Mouse (Mus musculus): ENCODE results near the gene Olfr1228. TPM values are rescaled to one million over a fixed set of nuclear protein-coding genes. Genes with fewer than 3 reads are reported as not detected.

Olfr1228 gene
- not detected in 2 replicates for polyA plus RNA-seq (2015; fragmentation: Nextera tagmentation; extraction: Ambion mirVana)

DNA sequence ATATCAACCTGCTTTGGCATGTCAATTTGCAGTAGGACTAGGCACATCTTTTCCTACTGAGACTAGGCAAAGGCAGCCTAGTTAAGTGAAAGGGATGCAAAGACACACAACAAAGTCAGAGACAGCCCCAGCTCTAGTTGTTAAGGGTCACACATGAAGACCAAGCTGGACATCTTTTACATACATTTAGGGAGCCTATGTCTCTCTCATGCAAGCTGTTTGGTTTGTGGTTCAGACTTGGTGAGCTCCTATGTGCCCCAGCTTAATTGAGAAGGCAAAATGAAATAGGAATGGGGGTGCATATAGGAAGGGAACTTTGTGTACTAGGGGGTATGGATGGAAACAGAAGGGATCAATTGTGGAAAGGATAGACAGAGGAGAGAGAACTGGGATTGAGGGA lies at the start of gene Olfr1228:
Gene Olfr1228, minus strand, starts transcription at position 101 of the 400 bp plus-strand sequence.
- no peak within 1 kb of the TSS for H3K27ac ChIP-seq (ENCODE audit: low read length)
- no peaks in the 10 kb centered on the region for H3K4me1 ChIP-seq (ENCODE audit: insufficient read depth, low read depth, low read length)
- H3K4me2 ChIP-seq (replicated peaks; ENCODE audit: low read depth, low read length): no peak within 1 kb of the TSS
- ATAC-seq (no peak), DNase-seq (ENCODE audit: low spot score) (no peak)
- H3K4me3 ChIP-seq (ENCODE audit: low read depth, low read length): no peak within 1 kb of the TSS
- H3K36me3 ChIP-seq (ENCODE audit: insufficient read depth, low read length): no peaks in the 10 kb centered on the region
- H3K27me3 ChIP-seq (replicated peaks; ENCODE audit: insufficient read depth, low read length): no peaks in the 10 kb centered on the region
- H3K9me3 ChIP-seq (ENCODE audit: low read length): no peaks in the 10 kb centered on the region
- no peak within 1 kb of the TSS for H3K9ac ChIP-seq (replicated peaks; ENCODE audit: low read depth)
- TF ChIP-seq CTCF (IDR thresholded peaks at IDR 0.05): no peak
- no peak for TF ChIP-seq EP300 (IDR thresholded peaks at IDR 0.05)

DNA sequence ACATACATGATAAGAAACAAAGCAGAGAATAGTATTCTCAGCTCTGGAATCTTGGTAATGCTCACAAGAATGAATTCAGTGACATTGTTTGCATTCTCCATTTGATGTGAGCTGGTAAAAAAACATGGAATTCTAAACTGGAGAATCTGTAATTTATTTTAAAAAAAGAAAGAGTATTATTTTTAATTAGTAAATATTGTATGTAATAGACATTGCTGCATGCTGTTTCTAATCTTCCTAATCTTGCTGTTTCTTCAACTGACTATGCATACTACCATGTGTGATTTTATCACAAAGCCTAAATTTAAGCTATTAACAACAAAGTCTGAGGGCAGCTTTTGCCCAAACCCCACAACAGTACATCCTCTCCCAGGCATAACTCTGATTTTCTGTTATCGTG lies 43.3 kb upstream of the Olfr1228 start, which contains the start of gene Olfr1230:
Gene Olfr1230, minus strand, starts transcription at position 101 of the 400 bp plus-strand sequence.
- Histone ChIP-seq H3K27ac (ENCODE audit: low read length) (no peak within 1 kb of the TSS), H3K4me2 (replicated peaks; ENCODE audit: low read depth, low read length) (no peak within 1 kb of the TSS), H3K9me3 (ENCODE audit: low read length) (no peaks in the 10 kb centered on the region), H3K36me3 (ENCODE audit: insufficient read depth, low read length) (no peaks in the 10 kb centered on the region), H3K9ac (replicated peaks; ENCODE audit: low read depth) (no peak within 1 kb of the TSS), H3K4me3 (ENCODE audit: low read depth, low read length) (no peak within 1 kb of the TSS), H3K27me3 (replicated peaks; ENCODE audit: insufficient read depth, low read length) (no peaks in the 10 kb centered on the region), H3K4me1 (ENCODE audit: insufficient read depth, low read depth, low read length) (no peaks in the 10 kb centered on the region)
- no peak for ATAC-seq
- WGBS: 76% methylated on average over 1 of the region's 1 CpGs
- TF ChIP-seq EP300 (IDR thresholded peaks at IDR 0.05) (no peak), CTCF (IDR thresholded peaks at IDR 0.05) (no peak)
- DNase-seq (ENCODE audit: low spot score): no peak

DNA sequence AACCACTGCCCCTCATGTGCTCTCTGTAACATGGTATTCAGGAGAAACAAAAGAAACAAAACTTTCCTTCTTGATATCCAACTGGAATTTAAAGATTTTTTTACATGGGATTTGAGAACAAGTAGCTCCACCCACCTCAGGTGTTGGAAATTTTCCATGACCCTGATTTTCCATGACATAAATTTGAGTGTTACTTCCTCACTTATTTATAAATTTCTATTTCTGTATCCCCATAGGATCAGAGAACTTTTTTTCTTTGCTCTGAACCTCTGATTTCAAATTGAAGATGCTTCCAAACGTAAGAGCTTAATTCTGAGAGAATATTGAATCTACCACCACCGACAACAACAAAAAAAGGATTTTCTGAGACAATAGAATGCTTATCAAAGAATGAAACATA lies 34.1 kb upstream of the Olfr1228 start, which contains the start of gene Olfr1229:
Gene Olfr1229, minus strand, starts transcription at position 101 of the 400 bp plus-strand sequence.
- Histone ChIP-seq H3K36me3 (ENCODE audit: insufficient read depth, low read length) (no peaks in the 10 kb centered on the region), H3K4me3 (ENCODE audit: low read depth, low read length) (no peak within 1 kb of the TSS), H3K4me1 (ENCODE audit: insufficient read depth, low read depth, low read length) (no peaks in the 10 kb centered on the region), H3K27me3 (replicated peaks; ENCODE audit: insufficient read depth, low read length) (no peaks in the 10 kb centered on the region), H3K9ac (replicated peaks; ENCODE audit: low read depth) (no peak within 1 kb of the TSS), H3K27ac (ENCODE audit: low read length) (no peak within 1 kb of the TSS), H3K4me2 (replicated peaks; ENCODE audit: low read depth, low read length) (no peak within 1 kb of the TSS), H3K9me3 (ENCODE audit: low read length) (no peaks in the 10 kb centered on the region)
- WGBS: 62% methylated on average over 2 of the region's 2 CpGs
- ATAC-seq (no peak), DNase-seq (ENCODE audit: low spot score) (no peak)
- no peak for TF ChIP-seq EP300 (IDR thresholded peaks at IDR 0.05)
- TF ChIP-seq CTCF (IDR thresholded peaks at IDR 0.05): no peak

DNA sequence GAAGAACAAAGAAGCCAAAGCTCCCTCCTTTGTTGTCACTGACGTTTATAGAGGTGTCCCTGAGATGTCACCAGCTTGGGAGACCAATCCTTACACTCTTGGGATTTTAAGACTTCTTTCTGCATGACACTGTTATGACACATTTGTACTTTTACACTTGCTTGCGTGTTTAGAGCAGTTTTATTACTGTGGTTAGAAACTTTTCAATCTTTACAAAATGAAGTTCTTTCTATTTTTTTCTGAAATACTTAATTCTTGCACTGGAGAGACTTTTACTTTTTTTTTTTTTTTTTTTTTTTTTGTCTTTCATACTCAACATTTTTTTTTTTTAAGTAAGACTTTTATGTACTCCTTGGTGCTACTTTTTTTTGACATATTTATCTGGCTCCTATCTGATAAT lies 53.9 kb downstream of the Olfr1228 start, which contains the start of gene Olfr1226:
Gene Olfr1226, minus strand, starts transcription at position 101 of the 400 bp plus-strand sequence.
- no peak for ATAC-seq
- no peak for TF ChIP-seq EP300 (IDR thresholded peaks at IDR 0.05)
- Histone ChIP-seq H3K4me3 (ENCODE audit: low read depth, low read length) (no peak within 1 kb of the TSS), H3K4me2 (replicated peaks; ENCODE audit: low read depth, low read length) (no peak within 1 kb of the TSS), H3K27me3 (replicated peaks; ENCODE audit: insufficient read depth, low read length) (no peaks in the 10 kb centered on the region), H3K9me3 (ENCODE audit: low read length) (no peaks in the 10 kb centered on the region), H3K27ac (ENCODE audit: low read length) (no peak within 1 kb of the TSS), H3K36me3 (ENCODE audit: insufficient read depth, low read length) (no peaks in the 10 kb centered on the region), H3K9ac (replicated peaks; ENCODE audit: low read depth) (no peak within 1 kb of the TSS), H3K4me1 (ENCODE audit: insufficient read depth, low read depth, low read length) (no peaks in the 10 kb centered on the region)
- DNase-seq (ENCODE audit: low spot score): no peak
- 53% methylated on average over 2 of the region's 2 CpGs for WGBS

Other genes starting within 250 kb of the Olfr1228 start
- gene Olfr1215, start 247.1 kb downstream of the Olfr1228 start, polyA plus RNA-seq (2015; fragmentation: Nextera tagmentation; extraction: Ambion mirVana): not detected in 2 replicates
- gene Olfr1216, start 235.7 kb downstream of the Olfr1228 start, polyA plus RNA-seq (2015; fragmentation: Nextera tagmentation; extraction: Ambion mirVana): not detected in 2 replicates
- not detected in 2 replicates for gene Olfr1217, start 222.0 kb downstream of the Olfr1228 start, polyA plus RNA-seq (2015; fragmentation: Nextera tagmentation; extraction: Ambion mirVana)
- gene Olfr1218, start 192.9 kb downstream of the Olfr1228 start, polyA plus RNA-seq (2015; fragmentation: Nextera tagmentation; extraction: Ambion mirVana): not detected in 2 replicates
- not detected in 2 replicates for gene Olfr1219, start 170.5 kb downstream of the Olfr1228 start, polyA plus RNA-seq (2015; fragmentation: Nextera tagmentation; extraction: Ambion mirVana)
- not detected in 2 replicates for gene Olfr1220, start 147.2 kb downstream of the Olfr1228 start, polyA plus RNA-seq (2015; fragmentation: Nextera tagmentation; extraction: Ambion mirVana)
- not detected in 2 replicates for gene Olfr1221, start 136.8 kb downstream of the Olfr1228 start, polyA plus RNA-seq (2015; fragmentation: Nextera tagmentation; extraction: Ambion mirVana)
- not detected in 2 replicates for gene Olfr1222, start 121.0 kb downstream of the Olfr1228 start, polyA plus RNA-seq (2015; fragmentation: Nextera tagmentation; extraction: Ambion mirVana)
- gene Olfr1223, start 102.5 kb downstream of the Olfr1228 start, polyA plus RNA-seq (2015; fragmentation: Nextera tagmentation; extraction: Ambion mirVana): not detected in 2 replicates
- not detected in 2 replicates for gene Olfr1224-ps1, start 90.0 kb downstream of the Olfr1228 start, polyA plus RNA-seq (2015; fragmentation: Nextera tagmentation; extraction: Ambion mirVana)
- gene Olfr1225, start 79.4 kb downstream of the Olfr1228 start, polyA plus RNA-seq (2015; fragmentation: Nextera tagmentation; extraction: Ambion mirVana): not detected in 2 replicates
- not detected in 2 replicates for gene Olfr1226, start 54.0 kb downstream of the Olfr1228 start, polyA plus RNA-seq (2015; fragmentation: Nextera tagmentation; extraction: Ambion mirVana)
- gene Olfr1229, start 34.0 kb upstream of the Olfr1228 start, polyA plus RNA-seq (2015; fragmentation: Nextera tagmentation; extraction: Ambion mirVana): not detected in 2 replicates
- not detected in 2 replicates for gene Olfr1230, start 43.2 kb upstream of the Olfr1228 start, polyA plus RNA-seq (2015; fragmentation: Nextera tagmentation; extraction: Ambion mirVana)
- gene Olfr1231, start 53.0 kb upstream of the Olfr1228 start, polyA plus RNA-seq (2015; fragmentation: Nextera tagmentation; extraction: Ambion mirVana): not detected in 2 replicates
- gene Olfr1232, start 75.6 kb upstream of the Olfr1228 start, polyA plus RNA-seq (2015; fragmentation: Nextera tagmentation; extraction: Ambion mirVana): not detected in 2 replicates
- not detected in 2 replicates for gene Olfr1233, start 88.3 kb upstream of the Olfr1228 start, polyA plus RNA-seq (2015; fragmentation: Nextera tagmentation; extraction: Ambion mirVana)
- not detected in 2 replicates for gene Olfr1234, start 110.8 kb upstream of the Olfr1228 start, polyA plus RNA-seq (2015; fragmentation: Nextera tagmentation; extraction: Ambion mirVana)
- gene Olfr1238, start 155.6 kb upstream of the Olfr1228 start, polyA plus RNA-seq (2015; fragmentation: Nextera tagmentation; extraction: Ambion mirVana): not detected in 2 replicates
- gene Olfr1239, start 166.3 kb upstream of the Olfr1228 start, polyA plus RNA-seq (2015; fragmentation: Nextera tagmentation; extraction: Ambion mirVana): not detected in 2 replicates
- not detected in 2 replicates for gene Olfr1240, start 188.9 kb upstream of the Olfr1228 start, polyA plus RNA-seq (2015; fragmentation: Nextera tagmentation; extraction: Ambion mirVana)
- gene Olfr1241, start 233.1 kb upstream of the Olfr1228 start, polyA plus RNA-seq (2015; fragmentation: Nextera tagmentation; extraction: Ambion mirVana): not detected in 2 replicates
- gene Olfr1242, start 244.3 kb upstream of the Olfr1228 start, polyA plus RNA-seq (2015; fragmentation: Nextera tagmentation; extraction: Ambion mirVana): not detected in 2 replicates